Mouse (Mus musculus) macrophage (primary cell): ENCODE results near the gene Tulp1. TPM values are rescaled to one million over a fixed set of nuclear protein-coding genes. Genes with fewer than 3 reads are reported as not detected.
"Not testable (repeated sequence)": the region's sequence is repeated elsewhere in the genome, so short reads cannot be mapped to it uniquely, and the experiment has no call there.

Source experiments
- H3K27ac ChIP-seq: fragments of 350-480 bp; formaldehyde crosslinking; 2 replicates; pipeline ENCODE4 v1.9.0; 2021
- H3K36me3 ChIP-seq: fragments of 350-480 bp; formaldehyde crosslinking; 2 replicates; pipeline ENCODE4 v1.9.0; 2021; ENCODE audit errors: inconsistent target
- H3K4me3 ChIP-seq: fragments of 350-480 bp; formaldehyde crosslinking; 2 replicates; pipeline ENCODE4 v1.9.0; 2021; ENCODE audit errors: inconsistent target
- H3K79me2 ChIP-seq: fragments of 350-480 bp; formaldehyde crosslinking; 2 replicates; pipeline ENCODE4 v1.9.0; 2021; ENCODE audit errors: inconsistent target
- WGBS: methylation state at CpG from one replicate; pipeline ENCODE4 v1.1.7; 2026; ENCODE audit warnings: inconsistent platforms; ENCODE audit not compliant: missing documents; 5-methylcytosine and 5-hydroxymethylcytosine counted together
- polyA plus RNA-seq: library from polyadenylated mRNA; stranded (reverse); fragments of 250-400 nt; gene quantifications from 3 replicates; pipeline ENCODE4 v1.2.4, GENCODE M21; 2018; ENCODE audit warnings: inconsistent platforms

Tulp1 gene
- polyA plus RNA-seq, 1 experiment from 2014 or later, result not detected

DNA sequence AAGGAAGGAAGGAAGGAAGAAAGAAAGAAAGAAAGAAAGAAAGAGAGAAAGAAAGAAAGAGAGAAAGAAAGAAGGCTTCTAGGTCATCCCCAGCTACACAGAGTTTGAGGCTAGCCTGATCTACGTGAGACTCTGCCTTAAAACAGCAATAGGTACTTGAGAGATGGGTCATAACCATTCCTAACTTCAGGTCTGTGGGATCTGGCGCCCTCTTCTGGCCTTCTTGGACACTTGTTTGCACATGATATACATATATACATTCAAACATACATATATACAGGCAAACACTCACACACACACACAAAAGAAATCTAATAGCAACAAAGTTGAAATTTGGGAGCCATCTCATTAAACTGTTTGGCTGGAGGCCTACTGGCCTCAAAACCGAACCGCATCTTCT lies 19.3 kb upstream of the Tulp1 start:
- Histone ChIP-seq H3K27ac (no peak overlapping the region), H3K36me3 (no peaks in the 10 kb centered on the region), H3K79me2 (no peaks in the 10 kb centered on the region), H3K4me3 (no peak overlapping the region)
- 87% methylated on average over 4 of the region's 4 CpGs for WGBS

DNA sequence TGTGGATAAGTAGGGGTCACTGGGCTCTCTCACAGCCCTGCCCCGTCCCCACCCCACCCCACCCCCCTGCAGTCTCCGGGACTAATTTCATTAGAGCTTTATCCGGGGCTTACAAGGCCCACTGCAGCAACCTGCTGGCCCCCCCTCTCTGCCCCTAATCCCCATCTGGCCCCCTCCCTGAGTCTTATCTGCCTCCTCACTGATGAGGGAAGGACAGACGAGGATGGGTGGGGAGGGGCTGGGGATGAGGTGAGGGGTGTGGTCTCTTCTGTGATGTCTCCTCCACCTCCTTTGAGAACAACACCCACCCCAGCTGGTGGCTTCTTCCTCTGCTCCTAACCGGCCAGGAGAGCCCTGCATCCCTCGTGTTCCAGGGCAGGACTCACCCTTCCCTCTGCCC lies 15.2 kb upstream of the Tulp1 start:
- 38% methylated on average over 5 of the region's 6 CpGs for WGBS
- H3K36me3 ChIP-seq, result no peaks in the 10 kb centered on the region
- H3K4me3 ChIP-seq, result no peak overlapping the region
- no peaks in the 10 kb centered on the region for H3K79me2 ChIP-seq
- H3K27ac ChIP-seq, result no peak overlapping the region

GRCm38 (mm10) chr17:28375592-28376061 lies 10.6 kb upstream of the Tulp1 start:
- WGBS, result 11% methylated on average over 14 of the region's 17 CpGs
- H3K79me2 ChIP-seq, result no peaks in the 10 kb centered on the region
- no peak overlapping the region for H3K4me3 ChIP-seq

DNA sequence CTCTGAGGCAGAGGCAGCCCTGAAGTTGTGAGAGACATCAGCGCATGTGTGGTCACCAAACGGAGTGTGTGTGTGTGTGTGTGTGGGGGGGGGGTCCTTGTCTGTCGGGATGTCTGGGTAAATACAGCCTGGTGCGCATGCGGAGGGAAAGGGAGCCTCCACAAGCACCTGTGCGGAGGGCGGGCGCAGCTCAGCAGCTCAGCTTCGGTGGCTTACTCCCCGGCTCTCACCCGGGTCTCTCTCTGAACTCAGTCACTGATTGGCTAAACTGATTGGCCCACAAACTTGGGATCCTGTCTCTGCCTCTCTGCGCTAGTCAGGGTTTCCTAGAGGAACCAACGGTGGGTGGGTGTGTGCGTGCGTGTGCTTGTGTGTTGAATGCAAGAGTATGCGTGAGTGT lies 9.5 kb upstream of the Tulp1 start:
- Histone ChIP-seq H3K79me2 (no peaks in the 10 kb centered on the region), H3K36me3 (no peaks in the 10 kb centered on the region), H3K27ac (no peak overlapping the region), H3K4me3 (no peak overlapping the region)
- 25% methylated on average over 16 of the region's 16 CpGs for WGBS

More at GRCm38 (mm10) chr17:28375592-28376061, 10.6 kb upstream of the Tulp1 start:
- H3K27ac ChIP-seq, result no peak overlapping the region
- no peaks in the 10 kb centered on the region for H3K36me3 ChIP-seq

DNA sequence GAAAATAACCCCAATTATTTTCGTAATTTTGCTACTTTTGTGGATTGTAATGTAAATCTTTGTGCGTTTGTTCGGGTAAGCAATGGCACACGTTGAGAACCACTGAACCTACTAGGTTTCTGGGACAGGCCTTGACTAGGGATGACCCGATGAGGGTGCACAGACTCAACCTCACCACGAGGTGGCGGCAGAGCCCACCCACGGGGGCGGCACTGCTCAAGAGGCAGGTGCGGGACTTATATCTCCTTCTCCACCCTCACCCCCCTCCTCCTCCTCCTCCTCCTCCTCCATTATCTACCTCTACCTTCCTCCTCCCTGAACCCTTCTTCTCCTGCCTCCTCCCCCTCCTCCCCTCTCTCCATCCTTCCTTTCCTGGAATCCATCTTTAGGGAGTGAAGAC lies 8.8 kb upstream of the Tulp1 start:
- 23% methylated on average over 10 of the region's 10 CpGs for WGBS
- Histone ChIP-seq H3K79me2 (no peaks in the 10 kb centered on the region), H3K27ac (no peak overlapping the region), H3K36me3 (no peaks in the 10 kb centered on the region), H3K4me3 (no peak overlapping the region)

DNA sequence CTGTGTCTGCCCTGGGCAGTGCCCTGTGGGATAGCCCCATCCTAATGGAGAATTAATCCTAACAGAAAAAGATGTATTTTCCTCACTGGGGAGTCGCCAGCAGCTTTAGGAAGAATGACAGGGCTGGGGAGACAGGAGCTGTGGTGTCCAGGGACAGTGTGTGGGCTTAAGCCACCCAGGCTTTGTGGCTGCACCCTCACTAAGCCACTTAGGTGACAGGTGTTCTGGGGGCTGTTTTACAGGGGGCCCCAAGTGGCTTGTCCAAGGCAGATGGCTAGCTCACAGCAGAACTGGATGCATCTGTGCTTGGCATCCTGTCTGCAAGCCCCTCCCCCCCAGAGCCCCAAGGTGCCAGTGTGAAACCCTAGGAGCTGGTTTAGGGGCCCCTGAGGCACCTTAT lies 6.9 kb upstream of the Tulp1 start:
- 94% methylated on average over 1 of the region's 1 CpGs for WGBS
- no peak overlapping the region for H3K27ac ChIP-seq
- no peaks in the 10 kb centered on the region for H3K79me2 ChIP-seq

DNA sequence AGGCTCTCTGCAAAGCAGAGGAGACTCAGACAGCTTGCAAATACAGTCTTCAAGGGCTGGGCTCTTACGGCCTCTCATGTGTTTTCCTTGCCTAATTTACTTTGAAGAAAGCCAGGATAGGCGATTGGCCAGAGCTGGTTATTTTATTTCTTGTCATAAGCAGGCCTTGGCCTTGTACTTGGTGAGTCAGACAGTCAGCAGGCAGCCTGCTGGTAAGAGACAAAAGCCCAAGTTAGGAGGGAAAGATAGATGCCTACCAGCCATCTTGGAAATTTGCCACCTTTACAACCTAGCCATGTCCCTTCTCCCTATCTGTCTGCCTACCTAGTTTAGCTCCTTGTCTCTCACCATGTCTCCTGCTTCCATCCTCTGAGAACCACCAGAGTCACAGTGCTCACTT lies 6.3 kb upstream of the Tulp1 start:
- 94% methylated on average over 2 of the region's 2 CpGs for WGBS
- no peak overlapping the region for H3K27ac ChIP-seq
- no peaks in the 10 kb centered on the region for H3K36me3 ChIP-seq
- H3K79me2 ChIP-seq, result no peaks in the 10 kb centered on the region
- H3K4me3 ChIP-seq, result no peak overlapping the region

More for the DNA sequence above, 6.9 kb upstream of the Tulp1 start:
- Histone ChIP-seq H3K4me3 (no peak overlapping the region), H3K36me3 (no peaks in the 10 kb centered on the region)

GRCm38 (mm10) chr17:28369056-28369455 lies 4.0 kb upstream of the Tulp1 start:
- H3K79me2 ChIP-seq, result no peaks in the 10 kb centered on the region
- H3K36me3 ChIP-seq, result no peaks in the 10 kb centered on the region
- no peak overlapping the region for H3K4me3 ChIP-seq
- 83% methylated on average over 4 of the region's 5 CpGs for WGBS
- H3K27ac ChIP-seq, result no peak overlapping the region

DNA sequence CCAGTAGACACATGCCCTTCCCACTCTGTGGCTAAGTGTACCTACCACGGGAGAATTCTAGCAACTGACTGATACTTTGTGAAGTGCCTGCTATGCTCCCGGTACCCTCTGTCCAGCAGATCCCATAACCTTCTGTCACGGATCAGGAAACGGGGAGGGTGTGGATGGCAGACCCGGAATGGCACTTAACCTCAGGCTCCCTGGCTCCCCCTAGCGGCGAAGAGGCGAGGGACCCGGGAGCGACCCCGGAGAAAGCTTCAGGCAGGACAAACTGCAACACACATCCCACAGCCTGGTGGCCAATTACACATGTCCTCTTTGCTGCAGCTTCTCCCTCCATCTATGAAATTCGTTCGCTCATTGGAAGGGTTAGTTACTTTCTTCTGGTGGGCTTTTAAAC lies 3.4 kb upstream of the Tulp1 start:
- Histone ChIP-seq H3K27ac (no peak overlapping the region), H3K36me3 (no peaks in the 10 kb centered on the region), H3K4me3 (no peak overlapping the region), H3K79me2 (no peaks in the 10 kb centered on the region)
- 8% methylated on average over 11 of the region's 13 CpGs for WGBS

- WGBS, result 66% methylated on average over 5 of the region's 6 CpGs
- Histone ChIP-seq H3K4me3 (no peak overlapping the region), H3K36me3 (no peaks in the 10 kb centered on the region)
Observed at GRCm38 (mm10) chr17:28363507-28363906, 1.5 kb downstream of the Tulp1 start.

DNA sequence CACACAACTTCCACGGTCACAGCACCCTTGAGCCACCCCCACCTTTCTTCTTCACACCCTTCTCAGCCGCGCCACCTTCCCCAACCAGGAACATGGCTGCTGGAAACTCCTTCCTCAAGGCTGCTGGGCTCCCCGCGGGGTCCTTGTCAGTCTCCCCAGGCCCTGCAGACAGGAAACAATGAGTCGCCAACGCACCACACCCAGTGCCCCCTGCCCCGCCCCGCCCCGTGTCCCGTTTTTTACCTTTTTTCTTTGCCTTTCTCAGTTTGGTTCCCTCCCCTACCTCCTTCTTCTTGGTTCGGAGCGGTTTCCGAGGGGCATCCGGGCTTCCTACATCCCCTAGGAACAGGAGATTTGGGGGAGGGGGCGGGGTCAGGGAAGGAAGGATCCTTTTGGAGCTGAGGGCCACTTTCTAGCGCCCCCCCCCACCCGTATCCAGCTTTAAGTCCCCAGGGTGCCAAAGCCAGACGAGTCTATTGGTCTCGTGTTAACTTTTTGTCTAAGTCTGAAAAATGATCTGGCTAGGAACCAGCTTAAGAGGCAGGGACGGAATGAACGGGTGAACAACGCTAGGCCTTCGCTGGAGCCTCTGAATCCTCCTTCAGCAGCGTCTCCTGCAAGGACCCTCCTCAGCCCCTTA lies 2.2 kb downstream of the Tulp1 start:
- no peak overlapping the region for H3K4me3 ChIP-seq
- H3K36me3 ChIP-seq, result no peaks in the 10 kb centered on the region
- no peaks in the 10 kb centered on the region for H3K79me2 ChIP-seq
- WGBS, result 4% methylated on average over 24 of the region's 25 CpGs
- H3K27ac ChIP-seq, result no peak overlapping the region

More at GRCm38 (mm10) chr17:28363507-28363906, 1.5 kb downstream of the Tulp1 start:
- no peaks in the 10 kb centered on the region for H3K79me2 ChIP-seq
- no peak overlapping the region for H3K27ac ChIP-seq

GRCm38 (mm10) chr17:28361921-28362652 lies 2.9 kb downstream of the Tulp1 start:
- H3K27ac ChIP-seq, result no peak overlapping the region
- H3K4me3 ChIP-seq, result no peak overlapping the region
- no peaks in the 10 kb centered on the region for H3K79me2 ChIP-seq
- no peaks in the 10 kb centered on the region for H3K36me3 ChIP-seq
- 43% methylated on average over 11 of the region's 11 CpGs for WGBS

GRCm38 (mm10) chr17:28360531-28361277 lies 4.3 kb downstream of the Tulp1 start:
- WGBS, result 89% methylated on average over 9 of the region's 9 CpGs
- H3K27ac ChIP-seq, result no peak overlapping the region

DNA sequence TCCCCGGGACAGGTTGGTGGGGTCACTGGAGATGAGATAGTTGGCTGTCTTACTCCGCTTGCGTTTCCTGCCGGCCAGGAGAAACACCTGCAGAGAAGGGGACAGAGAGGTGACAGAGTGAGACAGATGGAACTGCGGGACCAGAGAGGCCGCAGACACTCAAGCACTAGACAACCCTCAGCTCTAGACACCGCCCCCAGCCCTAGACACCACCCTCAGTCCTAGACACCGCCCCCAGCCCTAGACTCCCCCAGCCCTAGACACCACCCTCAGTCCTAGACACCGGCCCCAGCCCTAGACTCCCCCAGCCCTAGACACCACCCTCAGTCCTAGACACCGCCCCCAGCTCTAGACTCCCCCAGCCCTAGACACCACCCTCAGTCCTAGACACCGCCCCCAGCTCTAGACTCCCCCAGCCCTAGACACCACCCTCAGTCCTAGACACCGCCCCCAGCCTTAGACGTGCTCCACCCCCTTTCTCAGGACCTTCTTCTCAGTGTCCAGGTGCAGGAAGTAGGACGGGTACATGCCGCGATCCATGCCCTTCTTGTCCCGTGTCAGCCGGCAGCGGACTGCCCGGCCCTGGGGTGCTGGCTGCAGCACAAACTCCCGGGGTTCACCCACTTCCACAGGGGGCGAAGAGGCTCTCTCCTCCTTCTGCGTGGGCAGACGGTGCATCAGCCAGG lies 6.3 kb downstream of the Tulp1 start:
- not testable (repeated sequence) for H3K79me2 ChIP-seq, H3K4me3 ChIP-seq, H3K27ac ChIP-seq, H3K36me3 ChIP-seq
- WGBS, result 66% methylated on average over 17 of the region's 24 CpGs

More at GRCm38 (mm10) chr17:28360531-28361277, 4.3 kb downstream of the Tulp1 start:
- H3K79me2 ChIP-seq, result no peaks in the 10 kb centered on the region
- H3K4me3 ChIP-seq, result no peak overlapping the region
- H3K36me3 ChIP-seq, result no peaks in the 10 kb centered on the region
